Comparison of ENCODE assay signal across 15 mouse cellular contexts in genomic region chr13:57313731-57314130, GRCm38 (mm10).
A peak's percentile ranks its signal among the peaks of the same experiment; 100 is the strongest.
DNase-seq lines count a peak whose midpoint lies in the region.
"Had no signal": no experiment of that assay in that cellular context is flagged by ENCODE, and none has a peak within 500 bp of the region (broad histone marks: within the 10 kb centered on the region; RNA-seq: fewer than 3 reads in every experiment).

No protein-coding gene starts in this region.

- peak; percentile 48 for DNase-seq in adrenal gland, adult 2 months
- DNase-seq in adrenal gland, postnatal 4 days (ENCODE audit: low spot score in 2 of 2) = no peak
- DNase-seq in heart, postnatal 10 days = peak; percentile 15 to 16
- no peak for DNase-seq in heart, postnatal 4 days
- DNase-seq in urinary bladder, postnatal 14 days (ENCODE audit: low spot score) = peak; percentile 16
- DNase-seq in urinary bladder, adult 18-20 months (ENCODE audit: low spot score in 2 of 2) = no peak
- no peak for DNase-seq in gastrocnemius, adult 18-20 months (ENCODE audit: low spot score)
- DNase-seq: cerebellum, adult 2 months; cerebellum, postnatal 14 days; gastrocnemius, postnatal 25 days; heart, adult 18-20 months; kidney, postnatal 14 days; midbrain, embryonic 14.5 days; retina, postnatal 1 day; right cerebral cortex, postnatal 14 days had no signal

- intact Hi-C loops in heart, postnatal 10 days (cut with DNase I) = no loop called here

Comparison
In these comparisons a context has a peak if more than half of its experiments do, and no peak if none do; other contexts are left out.
1. DNase-seq: peak in adrenal gland, adult 2 months (single experiment), heart, postnatal 10 days (2 of 2) and urinary bladder, postnatal 14 days (single experiment); none in adrenal gland, postnatal 4 days (0 of 2), heart, postnatal 4 days (single experiment), urinary bladder, adult 18-20 months (0 of 2) and gastrocnemius, adult 18-20 months (single experiment).